Mouse (Mus musculus) midbrain, embryonic 16.5 days (tissue): ENCODE results near the gene Myog. TPM values are rescaled to one million over a fixed set of nuclear protein-coding genes. Genes with fewer than 3 reads are reported as not detected.

Source experiments
- ATAC-seq: fragments of 200-750 bp; cut with Nextera tagmentation; 2 replicates; pipeline ENCODE4 v1.8.0; 2017; ENCODE audit warnings: moderate TSS enrichment
- H3K27ac ChIP-seq: fragments of 300-500 bp; sonication (generic); 2 replicates; pipeline ENCODE4 v1.5.1; 2014; ENCODE audit warnings: mild to moderate bottlenecking, low read length, mixed read lengths
- H3K27me3 ChIP-seq: fragments of 300-500 bp; sonication (generic); 2 replicates; pipeline ENCODE4 v1.6.1; 2014; ENCODE audit warnings: low read depth, low read length, mixed read lengths; ENCODE audit not compliant: control insufficient read depth, insufficient read depth
- H3K36me3 ChIP-seq: fragments of 300-500 bp; sonication (generic); 2 replicates; pipeline ENCODE4 v1.6.1; 2014; ENCODE audit warnings: mild to moderate bottlenecking, low read length, moderate library complexity, mixed read lengths; ENCODE audit not compliant: control insufficient read depth, insufficient read depth
- H3K4me1 ChIP-seq: fragments of 300-500 bp; sonication (generic); 2 replicates; pipeline ENCODE4 v1.6.1; 2014; ENCODE audit warnings: mild to moderate bottlenecking, low read length, mixed read lengths; ENCODE audit not compliant: control insufficient read depth, insufficient read depth
- H3K4me2 ChIP-seq: fragments of 300-500 bp; sonication (generic); 2 replicates; pipeline ENCODE4 v1.6.1; 2014; ENCODE audit warnings: mild to moderate bottlenecking, low read length, mixed read lengths
- H3K4me3 ChIP-seq: fragments of 300-500 bp; sonication (generic); 2 replicates; pipeline ENCODE4 v1.5.1; 2014; ENCODE audit warnings: low read depth, mild to moderate bottlenecking, low read length, moderate library complexity, mixed read lengths
- H3K9ac ChIP-seq: fragments of 300-500 bp; sonication (generic); 2 replicates; pipeline ENCODE4 v1.6.1; 2014; ENCODE audit warnings: low read depth, low read length, mixed read lengths
- H3K9me3 ChIP-seq: fragments of 300-500 bp; sonication (generic); replicated peaks from 2 replicates; pipeline ENCODE4 v1.6.1; 2014; ENCODE audit warnings: mild to moderate bottlenecking, low read length, mixed read lengths; ENCODE audit not compliant: control insufficient read depth, poor library complexity, severe bottlenecking
- WGBS: fragments of 180-500 bp; shearing (Covaris S2); extraction: QIAGEN DNeasy Blood & Tissue Kit; methylation state at CpG from one replicate; pipeline ENCODE4 v1.1.7; 2014; 5-methylcytosine and 5-hydroxymethylcytosine counted together
- polyA plus RNA-seq: library from polyadenylated mRNA; unstranded; fragments of >200 nt; fragmentation: Nextera tagmentation; extraction: Ambion mirVana; gene quantifications from 2 replicates; pipeline ENCODE4 v1.2.1, GENCODE M21; 2015

Gene Myog
- polyA plus RNA-seq, 1 experiment from 2014 or later, result 0.13 TPM

GRCm38 (mm10) chr1:134304940-134305339 lies 15.2 kb downstream of the Myog start:
- no peaks in the 10 kb centered on the region for H3K9me3 ChIP-seq
- no peak overlapping the region for H3K4me2 ChIP-seq
- H3K27ac ChIP-seq, result no peak overlapping the region
- no peak overlapping the region for H3K9ac ChIP-seq
- 96% methylated on average over 9 of the region's 9 CpGs for WGBS
- no peak overlapping the region for H3K4me3 ChIP-seq
- 0 out of 2 replicates have a peak, but pooled peaks cover 3% of the 10 kb centered on the region for H3K36me3 ChIP-seq
- H3K27me3 ChIP-seq, result peaks cover 4% of the 10 kb centered on the region; the same call in 1 of the 2 replicates
- no peak for ATAC-seq
- peaks cover 8% of the 10 kb centered on the region for H3K4me1 ChIP-seq

GRCm38 (mm10) chr1:134307409-134307808 lies 17.6 kb downstream of the Myog start:
- Histone ChIP-seq H3K27ac (no peak overlapping the region), H3K9ac (no peak overlapping the region), H3K4me3 (no peak overlapping the region), H3K36me3 (0 out of 2 replicates have a peak, but pooled peaks cover 3% of the 10 kb centered on the region), H3K9me3 (no peaks in the 10 kb centered on the region), H3K4me2 (no peak overlapping the region), H3K4me1 (peaks cover 8% of the 10 kb centered on the region), H3K27me3 (no peaks in the 10 kb centered on the region)
- 41% methylated on average over 10 of the region's 10 CpGs for WGBS
- ATAC-seq, result no peak

- no peak overlapping the region for H3K9ac ChIP-seq
- no peak overlapping the region for H3K4me2 ChIP-seq
- no peaks in the 10 kb centered on the region for H3K9me3 ChIP-seq
- no peaks in the 10 kb centered on the region for H3K27me3 ChIP-seq
- no peaks in the 10 kb centered on the region for H3K4me1 ChIP-seq
- no peak for ATAC-seq
- no peaks in the 10 kb centered on the region for H3K36me3 ChIP-seq
- H3K27ac ChIP-seq, result no peak overlapping the region
- H3K4me3 ChIP-seq, result no peak overlapping the region
- WGBS, result 92% methylated on average over 2 of the region's 2 CpGs
Measured at GRCm38 (mm10) chr1:134310291-134310690, 20.5 kb downstream of the Myog start.

GRCm38 (mm10) chr1:134310729-134311128 lies 20.9 kb downstream of the Myog start:
- Histone ChIP-seq H3K4me3 (no peak overlapping the region), H3K36me3 (no peaks in the 10 kb centered on the region), H3K9me3 (no peaks in the 10 kb centered on the region), H3K27ac (no peak overlapping the region), H3K9ac (no peak overlapping the region), H3K4me1 (no peaks in the 10 kb centered on the region), H3K4me2 (no peak overlapping the region), H3K27me3 (no peaks in the 10 kb centered on the region)
- ATAC-seq, result no peak
- WGBS, result 90% methylated on average over 3 of the region's 3 CpGs

GRCm38 (mm10) chr1:134311760-134312159 lies 22.0 kb downstream of the Myog start:
- Histone ChIP-seq H3K4me1 (no peaks in the 10 kb centered on the region), H3K4me3 (no peak overlapping the region), H3K27ac (no peak overlapping the region), H3K9me3 (no peaks in the 10 kb centered on the region), H3K9ac (no peak overlapping the region), H3K27me3 (no peaks in the 10 kb centered on the region), H3K36me3 (no peaks in the 10 kb centered on the region; the same call in 1 of the 2 replicates), H3K4me2 (no peak overlapping the region)
- no peak for ATAC-seq
- 96% methylated on average over 7 of the region's 7 CpGs for WGBS

GRCm38 (mm10) chr1:134315181-134315580 lies 25.4 kb downstream of the Myog start:
- Histone ChIP-seq H3K27me3 (no peaks in the 10 kb centered on the region), H3K9me3 (no peaks in the 10 kb centered on the region), H3K4me2 (no peak overlapping the region), H3K9ac (no peak overlapping the region), H3K4me1 (no peaks in the 10 kb centered on the region), H3K36me3 (no peaks in the 10 kb centered on the region; the same call in 1 of the 2 replicates), H3K4me3 (no peak overlapping the region), H3K27ac (no peak overlapping the region)
- 89% methylated on average over 5 of the region's 5 CpGs for whole genome bisulfite sequencing
- no peak for ATAC-seq

GRCm38 (mm10) chr1:134316361-134316760 lies 26.6 kb downstream of the Myog start:
- no peaks in the 10 kb centered on the region; the same call in 1 of the 2 replicates for H3K36me3 ChIP-seq
- no peak overlapping the region for H3K4me3 ChIP-seq
- peaks cover 4% of the 10 kb centered on the region; the same call in 1 of the 2 replicates for H3K4me1 ChIP-seq
- ATAC-seq, result no peak
- no peak overlapping the region for H3K4me2 ChIP-seq
- 90% methylated on average over 9 of the region's 9 CpGs for WGBS
- no peak overlapping the region for H3K9ac ChIP-seq
- no peak overlapping the region for H3K27ac ChIP-seq
- no peaks in the 10 kb centered on the region for H3K9me3 ChIP-seq
- H3K27me3 ChIP-seq, result no peaks in the 10 kb centered on the region

- no peak for ATAC-seq
- H3K27me3 ChIP-seq, result no peaks in the 10 kb centered on the region
- WGBS, result 73% methylated on average over 5 of the region's 5 CpGs
Measured at GRCm38 (mm10) chr1:134318261-134318660, 28.5 kb downstream of the Myog start.

GRCm38 (mm10) chr1:134320691-134321301 lies 31.0 kb downstream of the Myog start:
- WGBS, result 43% methylated on average over 14 of the region's 14 CpGs
- Histone ChIP-seq H3K9ac (no peak overlapping the region), H3K4me1 (peaks cover 4% of the 10 kb centered on the region; the same call in 1 of the 2 replicates), H3K9me3 (no peaks in the 10 kb centered on the region), H3K27me3 (no peaks in the 10 kb centered on the region), H3K4me2 (no peak overlapping the region), H3K27ac (no peak overlapping the region), H3K4me3 (no peak overlapping the region), H3K36me3 (peaks cover 3% of the 10 kb centered on the region; the same call in 1 of the 2 replicates)
- ATAC-seq, result no peak

More at GRCm38 (mm10) chr1:134318261-134318660, 28.5 kb downstream of the Myog start:
- Histone ChIP-seq H3K9me3 (no peaks in the 10 kb centered on the region), H3K36me3 (peaks cover 3% of the 10 kb centered on the region; the same call in 1 of the 2 replicates), H3K4me2 (no peak overlapping the region), H3K4me1 (peaks cover 4% of the 10 kb centered on the region; the same call in 1 of the 2 replicates), H3K27ac (no peak overlapping the region), H3K9ac (no peak overlapping the region), H3K4me3 (no peak overlapping the region)
